Mouse (Mus musculus) kidney, adult 10 weeks (tissue): Measurements from ENCODE around the gene Gm4778. TPM values are rescaled to one million over a fixed set of nuclear protein-coding genes. Genes with fewer than 3 reads are reported as not detected.

Source experiments
- polyA plus RNA-seq: library from polyadenylated mRNA; stranded (reverse); fragments of 350-450 nt; fragmentation: Illumina TruSeq; extraction: RNeasy Lipid Tissue Mini Kit (QIAGEN cat#74804); gene quantifications from one replicate; pipeline ENCODE4 v1.2.3, GENCODE M21; 2014; ENCODE audit warnings: low read depth, low replicate concordance

Gm4778 gene
- not detected for polyA plus RNA-seq

DNA sequence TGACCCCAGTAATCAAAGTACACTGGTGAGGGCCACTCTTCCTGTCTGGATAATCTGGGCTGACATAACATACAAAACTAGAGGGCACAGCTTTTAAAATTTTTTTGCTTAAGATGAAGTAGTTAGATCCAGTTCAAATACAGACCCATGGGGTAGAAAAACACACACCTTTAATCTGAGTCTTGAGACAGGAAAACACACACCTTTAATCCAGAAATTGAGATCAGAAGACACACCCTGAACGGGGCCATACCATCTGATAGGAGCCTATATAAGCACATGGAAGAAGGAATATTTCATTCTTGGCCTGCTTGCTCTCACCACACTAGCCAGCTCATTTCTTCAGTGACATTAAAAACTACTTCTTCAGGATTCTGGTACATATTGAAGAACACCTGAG lies at the start of gene Gm4778:
TSS of gene Gm4778 (plus strand) at position 301 of the 400 bp plus-strand sequence.

DNA sequence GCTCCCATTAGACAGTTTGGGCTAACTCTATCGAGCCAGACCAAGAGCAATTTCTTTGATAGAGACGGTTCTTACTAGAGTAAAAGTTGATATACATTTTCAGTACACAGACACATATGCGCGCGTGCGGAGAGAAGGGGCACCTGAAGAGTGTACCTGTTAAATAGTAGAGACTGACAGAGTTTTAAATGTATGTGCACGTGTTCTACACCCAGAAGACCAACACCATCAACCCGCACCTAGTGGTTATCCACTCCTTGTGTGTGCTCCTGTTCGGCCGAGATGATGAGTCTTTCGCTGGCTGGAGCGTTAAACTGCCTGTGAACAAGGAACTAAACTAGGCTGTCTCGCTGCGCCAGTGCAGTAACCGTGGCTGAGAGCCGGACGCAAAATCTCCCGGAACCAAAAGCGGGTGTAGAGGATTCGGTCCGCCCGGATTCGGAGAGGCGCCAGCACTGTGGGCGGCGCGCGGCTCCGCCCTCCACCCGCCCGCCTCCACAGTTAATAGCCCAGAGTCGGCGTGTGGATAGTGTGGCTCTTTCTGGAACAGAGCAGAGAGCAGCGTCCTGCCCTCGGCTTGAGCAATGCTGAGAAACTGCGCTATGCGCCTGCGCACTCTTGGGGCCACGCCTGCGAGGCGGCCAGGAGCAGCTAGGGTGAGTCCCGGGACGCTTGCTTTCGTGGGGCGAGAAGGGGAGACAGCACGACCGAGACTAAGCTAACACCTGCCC lies 46.0 kb downstream of the Gm4778 start, which contains the start of gene Them4:
TSS of gene Them4 (plus strand) at position 457 of the 731 bp plus-strand sequence.

Other genes starting within 250 kb of the Gm4778 start
- gene Gm9125, start 209.2 kb upstream of the Gm4778 start, polyA plus RNA-seq: not detected
- not detected for gene Gm10697, start 191.4 kb upstream of the Gm4778 start, polyA plus RNA-seq
- not detected for gene Gm10696, start 85.8 kb upstream of the Gm4778 start, polyA plus RNA-seq
- gene Gm5286, start 67.3 kb upstream of the Gm4778 start, polyA plus RNA-seq: not detected
- gene Them4, start 46.1 kb downstream of the Gm4778 start, polyA plus RNA-seq: 64.1 TPM
- not detected for gene Them5, start 78.1 kb downstream of the Gm4778 start, polyA plus RNA-seq
- not detected for gene C2cd4d, start 98.4 kb downstream of the Gm4778 start, polyA plus RNA-seq
- gene Rorc, start 108.8 kb downstream of the Gm4778 start, polyA plus RNA-seq: 18.8 TPM
- gene Lingo4, start 134.5 kb downstream of the Gm4778 start, polyA plus RNA-seq: not detected
- gene Tdrkh, start 149.2 kb downstream of the Gm4778 start, polyA plus RNA-seq: 8.9 TPM
- gene Mrpl9, start 179.3 kb downstream of the Gm4778 start, polyA plus RNA-seq: 53.4 TPM
- not detected for gene Oaz3, start 179.9 kb downstream of the Gm4778 start, polyA plus RNA-seq
- not detected for gene Celf3, start 214.3 kb downstream of the Gm4778 start, polyA plus RNA-seq
- 1.8 TPM for gene Riiad1, start 216.3 kb downstream of the Gm4778 start, polyA plus RNA-seq